Mouse (Mus musculus) C3H10T1/2 (cell line): ENCODE results near the gene B4galt4. TPM values are rescaled to one million over a fixed set of nuclear protein-coding genes. Genes with fewer than 3 reads are reported as not detected.

ENCODE experiments used
- polyA plus RNA-seq, 2 experiments: library from polyadenylated mRNA; unstranded; fragments of >200 nt; fragmentation: generic; extraction: Trizol; gene quantifications; one replicate each; pipeline ENCODE4 v1.2.1; 2012; ENCODE audit warnings: missing spikeins in 2 of 2

B4galt4 gene
- 1 to 10 TPM in 1 of 2 experiments, under 1 TPM in 1; 0.15 to 2.5 TPM for polyA plus RNA-seq

DNA sequence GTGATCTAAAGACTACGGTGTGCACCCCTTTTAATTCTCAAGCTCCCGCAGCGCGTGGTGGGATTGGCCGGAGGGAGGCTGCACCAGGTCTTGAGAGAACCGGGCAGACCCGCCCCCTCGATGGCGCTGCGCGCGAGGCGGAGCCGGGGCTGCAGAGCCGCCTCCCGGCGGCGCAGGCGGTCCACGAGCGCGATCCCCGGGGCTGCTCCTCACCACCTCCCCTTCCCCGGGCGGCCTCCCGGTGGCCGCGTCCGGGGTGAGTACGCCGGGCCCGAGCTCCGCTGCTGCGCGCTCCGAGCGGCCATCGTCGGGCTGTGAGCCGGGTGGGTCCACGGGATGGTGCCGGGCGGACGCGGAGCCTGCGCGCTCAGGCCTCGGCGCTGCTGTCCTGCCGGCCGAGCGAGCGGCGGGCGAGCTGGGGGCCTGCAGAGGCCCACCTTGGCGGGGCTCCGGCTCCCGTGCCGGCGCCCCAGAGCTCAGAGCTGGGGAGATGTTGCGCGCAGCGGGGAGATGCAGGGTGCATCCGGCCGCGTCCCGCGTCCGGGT is at the start of gene B4galt4:
Gene B4galt4, plus strand, starts transcription at position 152 of the 546 bp plus-strand sequence.

DNA sequence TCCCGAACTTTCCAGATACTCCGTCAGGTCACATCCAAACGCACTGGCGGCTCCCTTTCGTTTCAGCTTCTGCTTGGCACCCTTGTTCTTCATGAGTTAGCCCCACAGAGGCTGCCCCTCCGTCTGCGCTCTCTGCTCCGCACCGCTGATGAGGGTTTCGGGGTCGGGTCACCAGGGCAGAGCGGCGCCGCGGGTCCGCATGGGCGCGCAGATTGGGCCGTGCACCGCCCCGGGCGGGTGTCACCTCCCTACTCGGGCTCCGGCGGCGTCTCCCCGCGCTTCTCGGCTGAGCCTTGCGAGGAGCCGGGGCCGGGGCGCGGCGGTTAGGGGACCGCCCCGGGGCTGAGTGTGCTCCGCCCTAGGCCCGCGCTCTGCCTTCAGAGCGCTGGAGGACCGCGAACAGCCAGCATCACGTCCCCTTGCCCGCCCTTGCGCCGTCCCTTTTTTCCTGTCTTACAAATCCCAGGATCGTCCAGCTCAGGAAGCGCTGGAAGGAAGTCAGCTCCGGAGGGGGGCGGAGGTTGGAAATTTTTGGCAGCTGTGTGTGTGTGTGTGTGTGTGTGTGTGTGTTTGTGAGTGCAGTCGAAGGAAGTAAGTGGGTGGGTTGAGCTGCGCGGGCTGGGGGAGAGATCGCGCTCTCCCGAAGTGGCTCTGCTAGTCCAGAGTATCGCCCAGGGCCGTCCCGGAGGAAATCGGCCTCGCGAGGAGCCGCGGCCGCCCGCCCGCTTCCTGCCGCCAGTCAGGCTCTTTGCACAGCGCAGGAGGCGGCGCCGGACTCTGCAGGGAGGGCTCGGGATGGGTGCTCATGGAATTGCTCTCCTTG is 29.3 kb upstream of the B4galt4 start, which contains the start of gene Arhgap31:
Gene Arhgap31, minus strand, starts transcription at position 694 of the 823 bp plus-strand sequence.

GRCm38 (mm10) chr16:38800091-38800490 is 58.0 kb downstream of the B4galt4 start, which contains the start of gene Upk1b:
TSS of gene Upk1b (minus strand) at chr16:38800328.

Other genes with a start within 250 kb of the B4galt4 start
- 10 to 100 TPM in 1 of 2 experiments, 1 to 10 TPM in 1; 9.1 to 18.0 TPM for gene Timmdc1, start 219.6 kb upstream of the B4galt4 start, polyA plus RNA-seq
- gene Poglut1, start 192.0 kb upstream of the B4galt4 start, polyA plus RNA-seq: 10 to 100 TPM in 1 of 2 experiments, 1 to 10 TPM in 1; 3.2 to 25.3 TPM
- gene Tmem39a, start 183.6 kb upstream of the B4galt4 start, polyA plus RNA-seq: 10 to 100 TPM in 1 of 2 experiments, 1 to 10 TPM in 1; 6.5 to 49.6 TPM
- gene Arhgap31, start 29.0 kb upstream of the B4galt4 start, polyA plus RNA-seq: 1 to 10 TPM in 1 of 2 experiments, under 1 TPM in 1; 0.71 to 6.7 TPM
- gene Upk1b, start 58.1 kb downstream of the B4galt4 start, polyA plus RNA-seq: under 1 TPM in 1 of 2 experiments, not detected in 1; 0.02 TPM
- gene 4930435E12Rik, start 86.5 kb downstream of the B4galt4 start, polyA plus RNA-seq: not detected
- gene Igsf11, start 150.4 kb downstream of the B4galt4 start, polyA plus RNA-seq: under 1 TPM in 1 of 2 experiments, not detected in 1; 0.01 TPM